Mouse (Mus musculus): ENCODE measurements around the gene Tab3.

Tab3 gene

DNA sequence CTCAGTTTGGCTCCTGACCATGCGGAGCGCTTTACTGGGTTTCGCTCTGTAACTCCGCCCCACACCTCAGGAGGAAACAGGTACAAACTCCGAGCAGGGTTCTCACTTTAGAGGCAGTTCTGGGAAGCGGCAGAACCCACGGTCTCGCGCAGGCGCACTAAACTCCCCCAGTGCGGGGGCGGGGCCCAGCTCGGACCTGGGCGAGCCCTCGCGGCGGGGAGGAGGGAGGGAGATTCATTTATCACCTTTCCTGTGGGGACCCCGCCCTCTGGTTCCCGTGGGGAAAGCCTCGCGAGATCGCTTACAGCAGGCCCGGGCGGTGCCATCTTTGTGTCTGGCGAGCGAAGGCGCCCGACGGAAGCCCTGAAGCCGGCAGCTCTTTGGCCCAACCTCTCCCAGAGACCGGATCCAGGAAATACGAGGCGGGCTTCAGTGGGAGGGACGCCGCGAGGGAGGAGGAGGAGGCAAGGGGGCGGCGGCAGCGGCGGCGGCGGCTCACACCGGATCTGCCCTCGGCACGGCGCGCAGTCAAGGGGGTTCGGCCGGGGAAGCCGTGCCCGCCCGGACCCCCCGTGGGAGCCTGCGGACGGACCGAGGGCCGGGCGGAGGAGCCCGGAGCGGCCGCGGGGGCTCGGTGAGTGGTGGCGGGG is at the start of gene Tab3:
Gene Tab3, plus strand, starts transcription at position 491 of the 650 bp plus-strand sequence.
- DNase-seq (ENCODE audit: low read depth in 2 of 2, low spot score in 2 of 2), result peak; percentile 90 to 91

DNA sequence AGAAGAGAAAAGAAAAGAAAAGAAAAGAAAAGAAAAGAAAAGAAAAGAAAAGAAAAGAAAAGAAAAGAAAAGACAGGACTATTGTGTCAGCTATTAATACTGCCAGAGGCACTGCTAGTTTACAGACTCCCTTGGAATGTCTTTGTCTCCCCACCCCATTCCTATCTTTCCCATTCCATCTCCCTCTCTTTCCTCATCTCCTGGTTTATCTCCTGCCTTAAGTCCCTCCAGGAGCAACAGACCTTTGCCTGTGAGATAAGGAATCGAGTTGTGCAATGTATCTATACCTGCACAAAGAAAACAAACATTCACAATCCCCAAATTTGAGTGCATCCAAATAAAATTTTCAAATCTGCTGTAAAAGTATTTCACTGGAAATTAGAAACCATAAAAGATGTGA is 48.3 kb upstream of the Tab3 start:
- no peak for DNase-seq (ENCODE audit: low read depth in 2 of 2, low spot score in 2 of 2)

DNA sequence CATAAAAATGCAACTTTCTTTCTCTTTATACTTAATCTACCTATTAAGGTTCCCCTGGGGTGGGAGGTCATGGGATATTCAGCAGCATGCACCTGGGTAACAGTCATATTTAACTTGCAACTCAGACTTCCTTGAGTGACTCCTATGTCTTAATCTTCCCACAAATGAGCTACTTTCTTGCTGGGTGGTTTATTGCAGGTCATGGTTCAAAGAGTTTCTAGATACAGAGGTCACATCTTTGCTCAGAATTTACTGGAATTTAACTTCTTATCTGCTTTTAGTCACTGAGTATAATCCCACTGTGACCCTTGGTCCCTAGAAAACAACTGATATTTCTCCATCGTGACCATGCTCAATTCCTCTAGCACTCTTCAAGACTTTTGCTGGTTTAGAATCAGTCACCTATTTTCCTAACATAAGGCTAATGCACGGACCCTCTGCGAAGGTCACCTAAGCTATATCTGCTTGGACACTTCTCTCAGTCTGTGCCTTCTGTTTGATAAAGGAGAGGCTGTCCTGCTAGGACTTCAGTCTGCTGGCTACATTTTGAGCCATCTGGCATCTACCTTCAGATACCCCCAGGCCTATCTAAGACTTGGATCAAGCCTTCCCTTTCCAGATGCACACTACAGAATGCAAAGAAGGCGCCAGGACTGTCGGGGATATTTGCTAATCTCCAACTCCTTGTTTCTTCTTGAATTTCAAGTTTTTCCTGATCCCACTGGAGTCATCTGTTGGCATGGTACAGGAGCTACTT is 47.4 kb upstream of the Tab3 start:
- DNase-seq (ENCODE audit: low read depth in 2 of 2, low spot score in 2 of 2), result no peak

DNA sequence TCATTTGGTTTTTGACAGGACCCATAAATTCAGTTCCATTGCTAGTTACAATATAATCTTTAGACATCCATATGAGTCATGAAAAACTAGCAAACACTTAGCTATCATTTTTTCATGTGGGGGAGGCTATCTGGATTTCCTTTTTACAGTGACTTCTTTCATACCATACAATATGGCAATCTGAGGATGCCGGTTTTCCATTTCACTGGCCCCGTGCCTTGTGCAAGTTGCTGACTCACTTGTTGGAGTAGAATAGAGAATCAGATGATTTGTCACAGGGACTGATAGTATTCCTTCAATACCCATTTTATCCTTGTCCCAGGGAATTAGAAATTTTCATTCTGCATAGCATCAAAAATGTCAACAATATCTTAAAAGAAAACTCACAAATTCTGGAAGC is 14.9 kb upstream of the Tab3 start:
- DNase-seq (ENCODE audit: low read depth in 2 of 2, low spot score in 2 of 2), result no peak

DNA sequence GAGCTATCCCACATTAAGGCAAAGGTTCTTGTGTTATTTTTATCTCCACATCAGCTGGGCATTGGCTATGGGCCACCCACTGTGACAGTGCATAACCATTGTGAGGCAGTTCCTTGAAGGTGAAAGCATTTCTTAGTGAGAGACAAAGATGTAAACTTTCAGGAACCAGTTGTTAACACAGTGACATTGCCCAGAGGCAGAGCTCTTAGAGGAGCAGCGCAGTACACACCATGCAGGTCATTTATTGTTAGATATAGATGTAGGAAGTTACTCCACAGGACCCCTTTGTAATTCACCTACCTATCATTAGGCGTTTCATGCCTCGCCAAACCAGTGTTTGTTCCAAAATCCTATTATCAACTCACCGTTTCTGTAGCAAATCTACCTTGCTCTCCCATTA is 7.6 kb upstream of the Tab3 start:
- DNase-seq (ENCODE audit: low read depth in 2 of 2, low spot score in 2 of 2), result no peak

DNA sequence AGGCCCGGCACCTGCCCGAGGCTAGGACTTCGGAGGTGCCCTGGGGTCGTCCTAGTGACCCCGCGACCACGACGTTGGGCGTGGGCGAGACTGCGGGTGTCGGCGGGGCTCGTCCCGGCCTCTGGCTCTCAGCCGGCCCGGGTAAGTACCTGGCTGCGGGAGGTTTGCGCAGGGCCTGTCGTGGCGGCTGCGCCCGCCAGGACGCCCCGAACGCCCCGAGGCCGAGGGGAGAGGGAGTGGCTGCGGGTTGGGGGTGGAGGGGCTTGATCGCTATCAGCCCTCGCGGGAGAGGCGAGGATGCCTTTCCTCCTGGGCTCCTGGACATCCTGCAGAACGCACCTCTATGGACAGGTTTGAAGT is 340 bp downstream of the Tab3 start:
- peak in 1 of 2 experiments; percentile 24 for DNase-seq (ENCODE audit: low read depth in 2 of 2, low spot score in 2 of 2)

DNA sequence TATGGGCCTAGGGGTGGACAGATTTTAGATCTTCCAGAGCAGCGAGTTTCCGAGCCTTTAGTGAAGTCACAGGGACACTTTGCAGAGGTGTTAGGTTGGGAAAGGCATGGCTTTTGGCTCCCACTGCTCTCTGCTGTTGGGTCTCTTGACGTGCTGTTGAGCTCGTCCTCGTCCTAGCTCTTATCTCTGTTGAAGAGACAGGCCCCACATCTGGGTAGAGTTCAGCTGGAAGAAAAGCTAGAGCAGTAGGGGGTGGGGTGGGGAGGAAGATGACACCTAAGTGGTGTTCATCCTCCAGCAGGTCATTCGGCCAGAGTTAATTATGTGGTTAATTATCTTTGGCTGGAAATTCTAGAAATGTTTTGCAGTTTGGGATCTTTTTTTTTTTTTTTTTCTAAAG is 2.5 kb downstream of the Tab3 start:
- DNase-seq (ENCODE audit: low read depth in 2 of 2, low spot score in 2 of 2), result no peak

DNA sequence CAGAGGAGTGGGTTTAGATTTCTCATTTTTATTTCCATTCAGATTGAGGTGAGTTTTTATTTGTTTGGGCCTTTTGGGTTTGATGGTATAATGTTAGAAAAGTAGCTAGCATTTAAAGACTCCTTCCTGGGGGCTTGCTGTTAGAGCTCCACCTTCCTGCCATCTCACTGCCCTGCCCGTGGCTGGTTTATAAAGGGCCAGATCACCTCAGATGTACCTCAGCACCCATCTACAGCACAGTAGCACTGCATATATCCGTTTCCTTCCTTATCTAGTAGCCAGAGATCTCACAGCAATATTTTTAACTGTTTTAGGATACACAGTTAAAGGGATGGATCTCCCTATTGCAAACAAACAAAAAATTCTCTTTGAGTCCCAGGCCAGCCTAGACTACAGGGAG is 6.9 kb downstream of the Tab3 start:
- no peak for DNase-seq (ENCODE audit: low read depth in 2 of 2, low spot score in 2 of 2)

DNA sequence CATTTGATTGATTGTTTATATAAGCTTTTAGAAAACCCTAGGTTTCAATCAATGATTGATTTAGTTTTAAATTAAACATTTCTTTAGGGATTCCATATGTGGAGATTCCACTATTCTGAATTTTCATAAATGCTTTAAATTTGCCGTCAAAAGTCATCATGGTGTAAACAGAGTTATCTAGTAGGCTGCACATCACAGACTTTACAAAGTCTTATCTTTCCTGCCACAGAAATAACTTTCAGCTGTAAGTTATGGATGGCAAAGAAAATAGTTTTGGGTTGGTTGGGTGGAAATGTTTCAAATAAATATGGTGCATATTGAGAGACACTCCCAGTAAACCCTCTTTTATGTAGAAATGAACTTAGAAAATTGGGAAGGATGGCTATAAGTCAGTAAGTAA is 8.7 kb downstream of the Tab3 start:
- DNase-seq (ENCODE audit: low read depth in 2 of 2, low spot score in 2 of 2), result no peak

DNA sequence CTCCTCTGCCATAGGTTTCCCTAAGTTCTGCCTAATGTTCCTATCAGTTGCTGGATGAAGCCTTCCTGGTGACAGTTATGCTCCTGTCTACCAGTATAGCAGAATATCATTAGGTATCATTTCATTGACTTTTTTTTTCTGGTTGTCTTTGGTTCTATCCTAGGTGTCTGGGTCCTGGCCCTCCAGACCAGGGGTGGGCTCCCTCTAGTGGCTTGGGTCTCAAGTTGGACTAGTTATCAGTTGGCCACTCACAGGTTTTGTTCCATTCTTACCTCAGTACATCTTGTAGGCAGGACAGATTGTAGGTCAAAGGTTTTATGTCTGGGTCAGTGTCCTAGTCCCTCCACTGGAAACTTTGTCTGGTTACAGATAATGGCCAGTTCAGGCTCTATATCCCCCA is 11.8 kb downstream of the Tab3 start:
- peak in 1 of 2 experiments; percentile 10 for DNase-seq (ENCODE audit: low read depth in 2 of 2, low spot score in 2 of 2)

DNA sequence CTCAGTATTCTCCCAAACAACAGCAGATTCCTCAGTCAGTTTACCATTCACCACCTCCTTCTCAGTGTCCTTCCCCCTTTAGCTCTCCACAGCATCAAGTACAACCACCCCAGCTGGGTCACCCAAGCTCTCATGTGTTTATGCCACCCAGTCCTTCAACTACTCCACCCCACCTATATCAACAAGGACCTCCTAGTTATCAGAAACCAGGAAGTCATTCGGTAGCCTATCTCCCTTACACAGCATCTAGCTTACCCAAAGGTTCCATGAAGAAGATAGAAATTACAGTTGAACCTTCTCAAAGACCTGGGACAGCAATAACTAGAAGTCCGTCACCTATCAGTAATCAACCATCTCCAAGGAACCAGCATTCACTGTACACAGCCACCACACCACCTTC is 40.9 kb downstream of the Tab3 start:
- DNase-seq (ENCODE audit: low read depth in 2 of 2, low spot score in 2 of 2), result no peak

DNA sequence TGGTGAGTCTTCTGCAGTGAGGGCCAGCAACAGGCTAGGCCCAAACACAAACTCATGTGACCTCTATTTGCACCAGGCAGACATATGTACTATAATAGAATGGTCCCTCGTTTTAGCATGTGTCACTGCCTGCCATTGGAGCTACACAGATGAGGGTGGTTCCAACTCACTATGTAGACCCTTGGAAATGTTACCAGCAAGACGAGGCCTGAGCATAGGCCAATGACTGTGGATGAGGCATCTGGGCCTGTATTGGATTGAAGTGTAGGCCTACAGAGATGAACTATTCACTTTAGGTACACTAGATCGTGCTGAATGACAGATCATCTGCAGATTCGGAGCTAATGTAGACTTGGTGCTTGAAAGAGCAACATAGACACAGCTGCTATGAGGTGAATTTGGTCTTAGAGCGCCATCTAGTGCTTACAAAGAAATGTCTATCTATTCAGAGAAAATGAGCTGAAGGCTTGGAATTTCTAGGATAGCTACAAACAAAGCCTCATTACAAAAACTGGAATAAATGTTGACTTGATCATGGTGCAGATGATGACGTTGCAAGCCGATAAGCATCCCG is 72.5 kb downstream of the Tab3 start:
- DNase-seq (ENCODE audit: low read depth in 2 of 2, low spot score in 2 of 2), result peak in 1 of 2 experiments; percentile 16

DNA sequence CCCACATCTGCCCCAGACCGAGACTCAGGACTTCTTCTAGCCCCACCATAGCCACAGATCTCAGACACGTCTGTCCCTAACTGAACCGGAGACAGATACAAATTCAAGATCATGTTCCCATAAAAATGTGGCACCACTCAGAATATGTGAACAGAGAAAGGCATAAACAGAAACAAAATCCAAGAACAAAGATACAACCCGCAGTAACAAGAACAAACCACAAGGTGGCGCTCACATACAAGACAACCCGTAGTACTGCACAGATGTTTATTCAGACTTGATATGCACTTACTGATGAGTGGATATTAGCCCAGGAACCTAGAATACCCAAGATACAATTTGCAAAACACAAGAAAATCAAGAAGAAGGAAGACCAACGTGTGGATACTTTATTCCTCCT is 103.0 kb downstream of the Tab3 start:
- DNase-seq (ENCODE audit: low read depth in 2 of 2, low spot score in 2 of 2), result peak; percentile 5 to 28

DNA sequence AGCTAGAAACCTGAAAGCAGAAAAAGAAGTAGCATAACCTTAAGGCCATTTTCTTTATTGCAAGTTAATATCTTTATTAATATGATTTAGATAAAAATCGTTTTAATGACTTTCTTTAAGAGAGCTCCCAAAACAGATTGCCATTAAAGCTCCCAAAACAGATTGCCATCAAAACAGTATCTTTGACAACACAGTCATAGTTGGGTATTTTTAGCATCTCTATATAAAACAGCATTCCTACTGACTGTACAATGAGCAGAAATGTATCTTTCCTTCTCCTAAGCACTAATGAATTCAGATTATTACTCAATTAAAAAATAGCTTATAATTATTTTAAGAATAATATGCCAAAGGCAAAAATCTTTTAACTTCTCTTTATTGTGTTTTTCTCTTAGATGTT is 108.3 kb downstream of the Tab3 start:
- DNase-seq (ENCODE audit: low read depth in 2 of 2, low spot score in 2 of 2), result no peak

DNA sequence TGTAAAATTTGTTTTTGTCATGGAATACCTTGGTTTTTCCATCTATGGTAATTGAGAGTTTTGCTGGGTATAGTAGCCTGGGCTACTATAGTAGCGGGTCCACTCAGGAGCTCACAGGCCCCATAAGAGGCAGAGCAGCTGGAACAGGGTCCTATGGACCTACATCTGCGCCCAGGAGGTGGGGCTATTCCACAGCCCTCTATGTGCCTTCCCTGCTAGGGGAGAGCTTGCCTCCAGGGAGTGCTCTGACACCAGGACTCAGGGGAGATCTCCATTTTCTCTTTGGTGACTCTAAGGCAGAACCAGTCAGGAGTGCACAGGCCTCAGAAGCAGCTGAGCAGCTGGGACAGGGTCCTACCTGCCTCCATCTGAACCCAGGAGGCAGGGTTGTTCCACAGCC is 109.9 kb downstream of the Tab3 start:
- DNase-seq (ENCODE audit: low read depth in 2 of 2, low spot score in 2 of 2), result no peak
